Mouse (Mus musculus): ENCODE results near the gene Polr2c.

GRCm38 (mm10) chr8:94807506-94807905 is 49.7 kb upstream of the Polr2c start:
- TF ChIP-seq GATA1 (IDR thresholded peaks at IDR 0.05; ENCODE audit: borderline replicate concordance, low read length) (no peak), FLI1 (IDR thresholded peaks at IDR 0.05; ENCODE audit: low read length) (no peak)
